Mouse (Mus musculus) heart, embryonic 12.5 days (tissue): Measurements from ENCODE around the gene Tmem8b. TPM values are rescaled to one million over a fixed set of nuclear protein-coding genes. Genes with fewer than 3 reads are reported as not detected.

Experiments used
- ATAC-seq: fragments of 200-750 bp; cut with Nextera tagmentation; 2 replicates; pipeline ENCODE4 v1.8.0; 2017; ENCODE audit warnings: moderate TSS enrichment, moderate library complexity; ENCODE audit not compliant: insufficient number of reproducible peaks, low FRiP score
- H3K27ac ChIP-seq: fragments of 300-500 bp; sonication (generic); 2 replicates; pipeline ENCODE4 v1.5.1; 2016; ENCODE audit warnings: mild to moderate bottlenecking, moderate library complexity; ENCODE audit not compliant: poor library complexity, severe bottlenecking
- H3K27me3 ChIP-seq: fragments of 300-500 bp; sonication (generic); replicated peaks from 2 replicates; pipeline ENCODE4 v1.6.1; 2016; ENCODE audit warnings: mild to moderate bottlenecking, moderate library complexity
- H3K36me3 ChIP-seq: fragments of 300-500 bp; sonication (generic); 2 replicates; pipeline ENCODE4 v1.6.1; 2016; ENCODE audit warnings: mild to moderate bottlenecking, moderate library complexity
- H3K4me1 ChIP-seq: fragments of 300-500 bp; sonication (generic); replicated peaks from 2 replicates; pipeline ENCODE4 v1.6.1; 2016; ENCODE audit warnings: mild to moderate bottlenecking
- H3K4me2 ChIP-seq: fragments of 300-500 bp; sonication (generic); 2 replicates; pipeline ENCODE4 v1.6.1; 2016; ENCODE audit warnings: mild to moderate bottlenecking, moderate library complexity
- H3K4me3 ChIP-seq: fragments of 300-500 bp; sonication (generic); 2 replicates; pipeline ENCODE4 v1.5.1; 2016; ENCODE audit warnings: mild to moderate bottlenecking
- H3K9ac ChIP-seq: fragments of 300-500 bp; sonication (generic); 2 replicates; pipeline ENCODE4 v1.6.1; 2016; ENCODE audit warnings: mild to moderate bottlenecking, moderate library complexity
- H3K9me3 ChIP-seq: fragments of 300-500 bp; sonication (generic); replicated peaks from 2 replicates; pipeline ENCODE4 v1.6.1; 2016; ENCODE audit warnings: mild to moderate bottlenecking, moderate library complexity
- WGBS: fragments of 180-500 bp; shearing (Covaris S2); methylation state at CpG from one replicate; pipeline ENCODE4 v1.1.7; 2016; 5-methylcytosine and 5-hydroxymethylcytosine counted together
- polyA plus RNA-seq: library from polyadenylated mRNA; unstranded; fragments of >200 nt; fragmentation: Nextera tagmentation; extraction: Ambion mirVana; gene quantifications from 2 replicates; pipeline ENCODE4 v1.2.1, GENCODE M21; 2016

Tmem8b gene
- polyA plus RNA-seq, 1 experiment from 2014 or later: 5.1 TPM

GRCm38 (mm10) chr4:43720491-43721228 lies 51.9 kb downstream of the Tmem8b start:
- Histone ChIP-seq H3K4me3 (no peak overlapping the region), H3K4me2 (peak overlapping the region; percentile 40; the same call in 1 of the 2 replicates)
- WGBS: 34% methylated on average over 15 of the region's 16 CpGs

GRCm38 (mm10) chr4:43722191-43722590 lies 53.4 kb downstream of the Tmem8b start:
- no peak for ATAC-seq
- no peaks in the 10 kb centered on the region for H3K27me3 ChIP-seq
- 85% methylated on average over 4 of the region's 4 CpGs for WGBS
- no peaks in the 10 kb centered on the region for H3K9me3 ChIP-seq
- H3K4me2 ChIP-seq: no peak overlapping the region
- no peak overlapping the region for H3K9ac ChIP-seq
- peaks cover 19% of the 10 kb centered on the region for H3K4me1 ChIP-seq
- no peaks in the 10 kb centered on the region for H3K36me3 ChIP-seq
- no peak overlapping the region for H3K27ac ChIP-seq
- no peak overlapping the region for H3K4me3 ChIP-seq

More at GRCm38 (mm10) chr4:43720491-43721228, 51.9 kb downstream of the Tmem8b start:
- no peak for ATAC-seq
- H3K4me1 ChIP-seq: peaks cover 5% of the 10 kb centered on the region
- peak overlapping the region; percentile 79 for H3K27ac ChIP-seq
- 0 out of 2 replicates have a peak, but pooled peaks cover 6% of the 10 kb centered on the region for H3K27me3 ChIP-seq
- no peaks in the 10 kb centered on the region for H3K36me3 ChIP-seq
- H3K9me3 ChIP-seq: no peaks in the 10 kb centered on the region
- no peak overlapping the region for H3K9ac ChIP-seq

- no peak for ATAC-seq
- H3K4me2 ChIP-seq: no peak overlapping the region
- no peak overlapping the region for H3K4me3 ChIP-seq
- no peaks in the 10 kb centered on the region for H3K27me3 ChIP-seq
- no peaks in the 10 kb centered on the region for H3K36me3 ChIP-seq
- 14% methylated on average over 1 of the region's 1 CpGs for WGBS
- H3K9ac ChIP-seq: no peak overlapping the region
- peaks cover 44% of the 10 kb centered on the region for H3K4me1 ChIP-seq
- no peak overlapping the region for H3K27ac ChIP-seq
- no peaks in the 10 kb centered on the region for H3K9me3 ChIP-seq
Observed at GRCm38 (mm10) chr4:43724764-43725163, 56.0 kb downstream of the Tmem8b start.

GRCm38 (mm10) chr4:43726228-43726993 lies 57.6 kb downstream of the Tmem8b start:
- no peaks in the 10 kb centered on the region for H3K27me3 ChIP-seq
- no peak overlapping the region for H3K4me3 ChIP-seq
- no peak for ATAC-seq
- H3K9me3 ChIP-seq: no peaks in the 10 kb centered on the region
- H3K4me1 ChIP-seq: peaks cover 56% of the 10 kb centered on the region
- no peaks in the 10 kb centered on the region for H3K36me3 ChIP-seq
- no peak overlapping the region for H3K9ac ChIP-seq
- H3K4me2 ChIP-seq: no peak overlapping the region
- WGBS: 44% methylated on average over 12 of the region's 12 CpGs
- H3K27ac ChIP-seq: peak overlapping the region; percentile 90

- Histone ChIP-seq H3K9me3 (no peaks in the 10 kb centered on the region), H3K36me3 (no peaks in the 10 kb centered on the region), H3K27me3 (no peaks in the 10 kb centered on the region), H3K4me3 (no peak within 1 kb of the TSS), H3K27ac (peak within 1 kb of the TSS; percentile 90), H3K4me1 (peaks cover 58% of the 10 kb centered on the region), H3K4me2 (peak within 1 kb of the TSS; percentile 30), H3K9ac (peak within 1 kb of the TSS; percentile 33)
- ATAC-seq: peak; percentile 58
- 20% methylated on average over 3 of the region's 3 CpGs for WGBS
Observed at GRCm38 (mm10) chr4:43726995-43727394, 58.2 kb downstream of the Tmem8b start, which contains the start of gene Hrct1. Hrct1 (plus strand) TSS chr4:43727188.

GRCm38 (mm10) chr4:43727718-43728575 lies 59.2 kb downstream of the Tmem8b start:
- ATAC-seq: peak; percentile 35; the same call in 1 of the 2 replicates
- Histone ChIP-seq H3K4me3 (no peak overlapping the region), H3K27ac (peak overlapping the region; percentile 90), H3K27me3 (no peaks in the 10 kb centered on the region), H3K9me3 (no peaks in the 10 kb centered on the region), H3K4me1 (peaks cover 68% of the 10 kb centered on the region), H3K4me2 (peak overlapping the region; percentile 30), H3K36me3 (no peaks in the 10 kb centered on the region), H3K9ac (peak overlapping the region; percentile 33)
- 49% methylated on average over 7 of the region's 7 CpGs for WGBS

GRCm38 (mm10) chr4:43728576-43728954 lies 59.8 kb downstream of the Tmem8b start:
- Histone ChIP-seq H3K27ac (peak overlapping the region; percentile 90), H3K4me1 (peaks cover 73% of the 10 kb centered on the region), H3K9me3 (no peaks in the 10 kb centered on the region), H3K36me3 (no peaks in the 10 kb centered on the region), H3K4me2 (peak overlapping the region; percentile 30; the same call in 1 of the 2 replicates), H3K4me3 (no peak overlapping the region), H3K9ac (0 out of 2 replicates have a peak overlapping the region, but pooled peaks have one; percentile 25), H3K27me3 (no peaks in the 10 kb centered on the region)
- peak; percentile 34; the same call in 1 of the 2 replicates for ATAC-seq
- WGBS: 5% methylated on average over 5 of the region's 5 CpGs

- Histone ChIP-seq H3K4me2 (peak overlapping the region; percentile 30; the same call in 1 of the 2 replicates), H3K9me3 (no peaks in the 10 kb centered on the region), H3K9ac (0 out of 2 replicates have a peak overlapping the region, but pooled peaks have one; percentile 25), H3K27me3 (no peaks in the 10 kb centered on the region), H3K4me3 (no peak overlapping the region), H3K36me3 (no peaks in the 10 kb centered on the region), H3K27ac (peak overlapping the region; percentile 90), H3K4me1 (peaks cover 76% of the 10 kb centered on the region)
- 17% methylated on average over 3 of the region's 3 CpGs for WGBS
- no peak for ATAC-seq
Observed at GRCm38 (mm10) chr4:43729126-43729525, 60.4 kb downstream of the Tmem8b start.

GRCm38 (mm10) chr4:43729794-43730550 lies 61.2 kb downstream of the Tmem8b start, which contains the start of gene Spaar:
Spaar (plus strand) TSS chr4:43730034.
- peak within 1 kb of the TSS; percentile 30 for H3K4me2 ChIP-seq
- peak within 1 kb of the TSS; percentile 90 for H3K27ac ChIP-seq
- no peaks in the 10 kb centered on the region for H3K9me3 ChIP-seq
- H3K4me3 ChIP-seq: no peak within 1 kb of the TSS
- 0 out of 2 replicates have a peak within 1 kb of the TSS, but pooled peaks have one; percentile 25 for H3K9ac ChIP-seq
- H3K36me3 ChIP-seq: no peaks in the 10 kb centered on the region
- H3K4me1 ChIP-seq: peaks cover 76% of the 10 kb centered on the region
- H3K27me3 ChIP-seq: no peaks in the 10 kb centered on the region
- 30% methylated on average over 14 of the region's 14 CpGs for WGBS
- 0 out of 2 replicates have a peak, but pooled peaks have one; percentile 20 for ATAC-seq

- H3K4me1 ChIP-seq: peaks cover 76% of the 10 kb centered on the region
Observed at GRCm38 (mm10) chr4:43730750-43731297, 62.1 kb downstream of the Tmem8b start.

More at GRCm38 (mm10) chr4:43730750-43731297, 62.1 kb downstream of the Tmem8b start:
- H3K9ac ChIP-seq: no peak overlapping the region
- no peaks in the 10 kb centered on the region for H3K36me3 ChIP-seq
- no peak for ATAC-seq
- H3K27ac ChIP-seq: peak overlapping the region; percentile 90; the same call in 1 of the 2 replicates
- WGBS: 53% methylated on average over 21 of the region's 21 CpGs
- no peak overlapping the region for H3K4me3 ChIP-seq
- H3K4me2 ChIP-seq: no peak overlapping the region
- no peaks in the 10 kb centered on the region for H3K27me3 ChIP-seq
- no peaks in the 10 kb centered on the region for H3K9me3 ChIP-seq
